Mouse (Mus musculus) ES-E14 (cell line): ENCODE measurements around the gene Tspoap1. TPM values are rescaled to one million over a fixed set of nuclear protein-coding genes. Genes with fewer than 3 reads are reported as not detected.

ENCODE experiments used
- DNase-seq: peaks from one replicate; pipeline ENCODE4 v3.0.0-alpha.2; 2013; ENCODE audit warnings: low read depth, low spot score
- H3K27ac ChIP-seq: 2 replicates; pipeline ENCODE4 v1.5.1; 2012; ENCODE audit warnings: low read depth, mild to moderate bottlenecking, low read length, moderate library complexity, mixed read lengths; ENCODE audit not compliant: poor library complexity, insufficient read depth, severe bottlenecking
- H3K36me3 ChIP-seq: 2 replicates; pipeline ENCODE4 v1.6.1; 2012; ENCODE audit warnings: mild to moderate bottlenecking, low read length, moderate library complexity, mixed read lengths; ENCODE audit not compliant: control insufficient read depth, poor library complexity, insufficient read depth, severe bottlenecking
- H3K4me1 ChIP-seq, 2 experiments: fragments of 150-350 bp in 1 of 2; sonication (generic) in 1 of 2; 2 replicates each; pipeline ENCODE4 v1.6.1; 2012; ENCODE audit warnings: low read length in 2 of 2, mild to moderate bottlenecking in 1 of 2, mixed read lengths in 1 of 2; ENCODE audit not compliant: control insufficient read depth in 2 of 2, insufficient read depth in 2 of 2, poor library complexity in 1 of 2
- H3K4me3 ChIP-seq, 2 experiments: fragments of 150-350 bp in 1 of 2; sonication (generic) in 1 of 2; 2 replicates each; pipeline ENCODE4 v1.5.1; 2012; ENCODE audit warnings: low read length in 2 of 2, low read depth in 1 of 2, mild to moderate bottlenecking in 1 of 2, mixed read lengths in 1 of 2; ENCODE audit not compliant: insufficient read depth in 1 of 2, poor library complexity in 1 of 2, severe bottlenecking in 1 of 2
- H3K9ac ChIP-seq: 2 replicates; pipeline ENCODE4 v1.6.1; 2012; ENCODE audit warnings: low read depth, mild to moderate bottlenecking, low read length, mixed read lengths; ENCODE audit not compliant: poor library complexity, insufficient read depth, severe bottlenecking
- H3K9me3 ChIP-seq: fragments of 150-350 bp; sonication (generic); 2 replicates; pipeline ENCODE4 v1.6.1; 2012; ENCODE audit warnings: low read depth, mild to moderate bottlenecking, low read length; ENCODE audit not compliant: control insufficient read depth, insufficient read depth
- CHD2 ChIP-seq: IDR thresholded peaks from 2 replicates; pipeline ENCODE4 v1.6.1; 2014; ENCODE audit warnings: mild to moderate bottlenecking, low read depth, low read length, inconsistent platforms
- HCFC1 ChIP-seq: IDR thresholded peaks from 2 replicates; pipeline ENCODE4 v1.6.1; 2012; ENCODE audit warnings: low read length, inconsistent platforms, borderline replicate concordance; ENCODE audit not compliant: insufficient read depth
- MAFK ChIP-seq: IDR thresholded peaks from 2 replicates; pipeline ENCODE4 v1.6.1; 2014; ENCODE audit warnings: mild to moderate bottlenecking, low read depth, low read length, inconsistent platforms; ENCODE audit not compliant: insufficient read depth
- ZC3H11A ChIP-seq: IDR thresholded peaks from 2 replicates; pipeline ENCODE4 v1.6.1; 2012; ENCODE audit warnings: low read depth, mild to moderate bottlenecking, inconsistent platforms, low read length, borderline replicate concordance
- ZNF384 ChIP-seq: IDR thresholded peaks from 2 replicates; pipeline ENCODE4 v1.6.1; 2012; ENCODE audit warnings: low read depth, low read length, inconsistent platforms
- in situ Hi-C, 2 experiments: fragments of 600-800 bp; cut with MboI; formaldehyde crosslinking; loops; one replicate each; pipeline ENCODE4 v1.15.1; 2025; ENCODE audit warnings: low sequenced_read_pairs in 2 of 2, inconsistent platforms in 1 of 2; ENCODE audit not compliant: unreplicated experiment in 2 of 2
- total RNA-seq: library from RNA; depleted of rRNA; stranded (reverse); fragments of 300-350 nt; gene quantifications from 2 replicates; pipeline ENCODE4 v1.2.3, GENCODE M21; 2012; rRNA removed

The Tspoap1 gene
- total RNA-seq, 1 experiment = 1.8 TPM

GRCm38 (mm10) chr11:87828239-87828900 is 68.0 kb downstream of the Tspoap1 start, which contains the start of gene Lpo:
Lpo (minus strand) TSS chr11:87828289.
- Histone ChIP-seq H3K36me3 (no peaks in the 10 kb centered on the region), H3K4me1 (no peaks in the 10 kb centered on the region), H3K4me3 (no peak within 1 kb of the TSS), H3K9me3 (no peaks in the 10 kb centered on the region), H3K9ac (no peak within 1 kb of the TSS), H3K27ac (no peak within 1 kb of the TSS)
- TF ChIP-seq MAFK (no peak), HCFC1 (no peak), ZNF384 (no peak), CHD2 (no peak), ZC3H11A (no peak)
- in situ Hi-C loops = no loop called here
- no peak for DNase-seq

Other genes starting within 250 kb of the Tspoap1 start
- gene Gm11492, start 193.9 kb upstream of the Tspoap1 start, total RNA-seq = 0.27 and 0.32 TPM in 2 replicates
- 6.1 and 6.6 TPM in 2 replicates for gene Sept4, start 191.6 kb upstream of the Tspoap1 start, total RNA-seq
- gene Mtmr4, start 168.4 kb upstream of the Tspoap1 start, total RNA-seq = 26.2 and 27.7 TPM in 2 replicates
- gene Hsf5, start 143.4 kb upstream of the Tspoap1 start, total RNA-seq = 0.32 and 0.40 TPM in 2 replicates
- gene Rnf43, start 97.8 kb upstream of the Tspoap1 start, total RNA-seq = 1.1 and 1.2 TPM in 2 replicates
- 178 and 220 TPM in 2 replicates for gene Supt4a, start 23.0 kb upstream of the Tspoap1 start, total RNA-seq
- not detected in 2 replicates for gene Mpo, start 33.0 kb downstream of the Tspoap1 start, total RNA-seq
- gene Lpo, start 67.7 kb downstream of the Tspoap1 start, total RNA-seq = not detected in 2 replicates
- 14.2 and 21.1 TPM in 2 replicates for gene Mks1, start 92.7 kb downstream of the Tspoap1 start, total RNA-seq
- gene Epx, start 115.0 kb downstream of the Tspoap1 start, total RNA-seq = 0.31 and 0.53 TPM in 2 replicates
- gene Olfr462, start 131.7 kb downstream of the Tspoap1 start, total RNA-seq = not detected in 2 replicates
- not detected in 2 replicates for gene Olfr463, start 136.8 kb downstream of the Tspoap1 start, total RNA-seq
- gene Olfr464, start 160.4 kb downstream of the Tspoap1 start, total RNA-seq = not detected in 2 replicates
- gene Dynll2, start 227.0 kb downstream of the Tspoap1 start, total RNA-seq = 18.3 and 35.8 TPM in 2 replicates